Mouse (Mus musculus) embryonic facial prominence, embryonic 14.5 days (tissue): ENCODE data around the gene Ccdc6. TPM values are rescaled to one million over a fixed set of nuclear protein-coding genes. Genes with fewer than 3 reads are reported as not detected.
"Not testable (repeated sequence)": the region's sequence is repeated elsewhere in the genome, so short reads cannot be mapped to it uniquely, and the experiment has no call there.

Experiments used
- ATAC-seq: fragments of 200-750 bp; cut with Nextera tagmentation; 2 replicates; pipeline ENCODE4 v1.8.0; 2017; ENCODE audit warnings: low read depth, moderate number of reproducible peaks, moderate TSS enrichment
- DNase-seq: peaks from one replicate; pipeline ENCODE4 v3.0.0-alpha.2; 2015; ENCODE audit warnings: low spot score
- H3K27ac ChIP-seq: fragments of 300-500 bp; sonication (generic); replicated peaks from 2 replicates; pipeline ENCODE4 v1.5.1; 2014; ENCODE audit warnings: low read depth, mild to moderate bottlenecking, low read length, moderate library complexity
- H3K27me3 ChIP-seq: fragments of 300-500 bp; sonication (generic); replicated peaks from 2 replicates; pipeline ENCODE4 v1.6.1; 2014; ENCODE audit warnings: low read length; ENCODE audit not compliant: control insufficient read depth, insufficient read depth
- H3K36me3 ChIP-seq: fragments of 300-500 bp; sonication (generic); 2 replicates; pipeline ENCODE4 v1.6.1; 2014; ENCODE audit warnings: low read length, mixed read lengths; ENCODE audit not compliant: control insufficient read depth, insufficient read depth
- H3K4me1 ChIP-seq: fragments of 300-500 bp; sonication (generic); 2 replicates; pipeline ENCODE4 v1.6.1; 2014; ENCODE audit warnings: antibody characterized with exemption, low read length; ENCODE audit not compliant: control insufficient read depth, insufficient read depth
- H3K4me2 ChIP-seq: fragments of 300-500 bp; sonication (generic); 2 replicates; pipeline ENCODE4 v1.6.1; 2014; ENCODE audit warnings: low read depth, mild to moderate bottlenecking, low read length, moderate library complexity, mixed read lengths
- H3K4me3 ChIP-seq: fragments of 300-500 bp; sonication (generic); 2 replicates; pipeline ENCODE4 v1.5.1; 2014; ENCODE audit warnings: low read depth, mild to moderate bottlenecking, low read length
- H3K9ac ChIP-seq: fragments of 300-500 bp; sonication (generic); 2 replicates; pipeline ENCODE4 v1.6.1; 2014; ENCODE audit warnings: low read depth, mild to moderate bottlenecking, low read length, moderate library complexity, mixed read lengths
- H3K9me3 ChIP-seq: fragments of 300-500 bp; sonication (generic); 2 replicates; pipeline ENCODE4 v1.6.1; 2016; ENCODE audit warnings: low read length; ENCODE audit not compliant: control insufficient read depth
- WGBS: fragments of 180-500 bp; shearing (Covaris S2); extraction: QIAGEN DNeasy Blood & Tissue Kit; methylation state at CpG from one replicate; pipeline ENCODE4 v1.1.7; 2014; 5-methylcytosine and 5-hydroxymethylcytosine counted together
- polyA plus RNA-seq: library from polyadenylated mRNA; unstranded; fragments of >200 nt; fragmentation: Nextera tagmentation; extraction: Ambion mirVana; gene quantifications from 2 replicates; pipeline ENCODE4 v1.2.1, GENCODE M21; 2014

The Ccdc6 gene
- polyA plus RNA-seq, 1 experiment from 2014 or later: 19.7 TPM

DNA sequence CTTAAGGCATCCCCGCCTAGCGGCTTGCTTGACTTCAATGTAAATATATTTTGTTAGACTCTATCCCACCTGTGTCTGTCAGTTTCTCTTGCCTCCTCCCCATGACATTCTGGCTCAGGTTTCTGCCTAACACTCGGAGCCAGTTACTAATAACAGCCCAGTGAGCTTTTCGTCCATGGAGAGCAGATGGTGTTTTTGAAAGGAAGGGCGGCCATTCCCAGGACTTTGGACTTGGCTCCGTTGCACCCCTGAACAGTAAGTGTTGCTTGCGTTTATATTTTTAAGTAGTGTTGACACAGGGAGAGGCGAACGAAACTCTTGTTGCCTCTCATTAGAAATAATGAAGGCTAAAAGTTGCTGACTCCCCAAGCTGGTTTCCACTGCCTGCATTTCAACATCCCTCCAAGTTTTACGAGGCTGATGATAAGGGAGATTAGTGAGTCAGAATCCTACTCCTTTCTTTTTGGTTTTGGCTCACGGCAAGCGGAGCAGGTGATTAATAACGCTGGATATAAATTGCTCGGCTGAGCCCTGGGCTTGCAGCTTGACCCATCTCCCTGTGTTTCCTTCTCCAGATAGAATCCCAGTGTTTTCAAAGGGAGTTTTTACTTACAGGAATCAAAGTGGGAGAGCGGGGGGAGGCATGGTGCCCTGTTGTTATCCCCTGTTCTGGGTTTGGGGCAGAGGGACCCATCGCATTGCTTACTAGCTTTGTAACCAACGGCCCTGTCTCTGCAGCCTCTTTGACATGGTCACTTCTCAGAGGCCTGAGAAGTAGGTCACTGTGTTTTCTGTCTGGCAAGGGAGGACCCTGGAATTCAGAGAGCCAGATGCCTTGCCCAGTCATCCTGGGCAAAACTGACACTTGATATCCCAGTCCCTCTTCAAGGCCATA, 107.8 kb downstream of the Ccdc6 start, which contains the start of gene Mrln:
Gene Mrln, plus strand, starts transcription at position 160 of the 895 bp plus-strand sequence.
- Histone ChIP-seq H3K27ac (peak within 1 kb of the TSS; percentile 69), H3K27me3 (no peaks in the 10 kb centered on the region), H3K4me1 (no peaks in the 10 kb centered on the region; the same call in 1 of the 2 replicates), H3K4me2 (peak within 1 kb of the TSS; percentile 21; the same call in 1 of the 2 replicates), H3K36me3 (no peaks in the 10 kb centered on the region), H3K9ac (0 out of 2 replicates have a peak within 1 kb of the TSS, but pooled peaks have one; percentile 38), H3K9me3 (no peaks in the 10 kb centered on the region), H3K4me3 (peak within 1 kb of the TSS; percentile 10)
- peak; percentile 86 for DNase-seq
- peak; percentile 76 for ATAC-seq
- 33% methylated on average over 17 of the region's 17 CpGs for WGBS

DNA sequence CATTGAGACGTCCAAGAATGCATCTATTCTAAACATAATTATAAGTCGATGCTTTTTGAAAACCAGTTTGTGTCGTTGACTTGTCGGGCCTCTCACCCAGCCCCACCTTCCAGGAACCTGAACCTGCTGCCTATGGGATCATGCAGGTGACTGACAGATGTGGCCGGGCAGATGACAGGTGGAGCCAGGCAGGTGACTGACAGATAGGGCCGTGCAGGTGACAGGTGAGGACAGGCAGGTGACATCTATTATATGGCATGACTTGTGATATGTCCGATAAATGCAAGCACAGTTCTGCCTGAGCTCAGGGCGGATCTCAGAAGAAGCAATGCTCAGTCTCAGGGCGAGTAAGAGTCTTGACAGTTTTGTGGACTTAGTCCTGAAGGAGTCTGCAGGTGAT, 114.4 kb downstream of the Ccdc6 start:
- Histone ChIP-seq H3K9me3 (no peaks in the 10 kb centered on the region), H3K4me3 (no peak overlapping the region), H3K4me1 (no peaks in the 10 kb centered on the region), H3K27me3 (no peaks in the 10 kb centered on the region), H3K4me2 (no peak overlapping the region), H3K36me3 (no peaks in the 10 kb centered on the region), H3K27ac (no peak overlapping the region), H3K9ac (no peak overlapping the region)
- ATAC-seq (no peak), DNase-seq (no peak)
- WGBS: 79% methylated on average over 9 of the region's 9 CpGs

DNA sequence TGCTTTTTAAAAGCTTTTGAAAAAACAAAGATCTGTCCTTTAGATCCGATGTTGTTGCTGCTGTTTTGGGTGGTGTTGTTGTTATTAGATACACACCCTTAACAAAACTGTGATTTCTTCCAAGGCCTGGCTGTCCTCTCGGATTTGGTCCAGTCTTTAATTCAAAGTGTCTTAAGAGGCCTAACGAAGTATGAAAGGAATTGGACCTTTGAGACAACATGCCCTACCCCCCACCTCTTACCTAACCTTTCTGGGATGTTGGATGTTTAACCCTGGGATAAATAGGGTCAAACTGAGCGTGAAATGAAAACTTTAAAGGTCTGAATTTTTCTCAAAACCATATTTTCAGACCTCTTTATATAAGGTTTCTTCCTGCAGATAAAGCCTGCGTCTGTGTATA, 124.0 kb downstream of the Ccdc6 start:
- Histone ChIP-seq H3K36me3 (no peaks in the 10 kb centered on the region), H3K27ac (no peak overlapping the region), H3K27me3 (no peaks in the 10 kb centered on the region), H3K4me1 (no peaks in the 10 kb centered on the region), H3K9me3 (no peaks in the 10 kb centered on the region), H3K4me3 (no peak overlapping the region), H3K9ac (no peak overlapping the region), H3K4me2 (no peak overlapping the region)
- DNase-seq (no peak), ATAC-seq (no peak)
- 63% methylated on average over 5 of the region's 5 CpGs for WGBS

DNA sequence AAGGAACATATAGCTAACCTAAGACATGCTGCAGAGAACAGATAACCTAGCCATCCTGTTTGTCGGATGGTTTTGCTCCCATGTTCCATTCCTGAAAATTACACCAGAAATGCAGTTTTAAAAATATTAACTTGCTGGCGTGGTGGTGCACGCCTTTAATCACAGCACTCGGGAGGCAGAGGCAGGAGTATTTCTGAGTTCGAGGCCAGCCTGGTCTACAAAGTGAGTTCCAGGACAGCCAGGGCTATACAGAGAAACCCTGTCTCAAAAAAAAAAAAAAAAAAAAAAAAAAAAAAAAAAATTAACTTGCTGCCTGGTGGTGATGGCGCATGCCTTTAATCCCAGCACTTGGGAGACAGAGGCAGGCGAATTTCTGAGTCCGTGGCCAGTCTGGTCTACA, 125.3 kb downstream of the Ccdc6 start:
- not testable (repeated sequence) for H3K27ac ChIP-seq, H3K4me3 ChIP-seq, H3K9me3 ChIP-seq, H3K4me2 ChIP-seq, DNase-seq, ATAC-seq, H3K27me3 ChIP-seq, H3K4me1 ChIP-seq, H3K36me3 ChIP-seq, H3K9ac ChIP-seq
- 93% methylated on average over 8 of the region's 8 CpGs for WGBS

DNA sequence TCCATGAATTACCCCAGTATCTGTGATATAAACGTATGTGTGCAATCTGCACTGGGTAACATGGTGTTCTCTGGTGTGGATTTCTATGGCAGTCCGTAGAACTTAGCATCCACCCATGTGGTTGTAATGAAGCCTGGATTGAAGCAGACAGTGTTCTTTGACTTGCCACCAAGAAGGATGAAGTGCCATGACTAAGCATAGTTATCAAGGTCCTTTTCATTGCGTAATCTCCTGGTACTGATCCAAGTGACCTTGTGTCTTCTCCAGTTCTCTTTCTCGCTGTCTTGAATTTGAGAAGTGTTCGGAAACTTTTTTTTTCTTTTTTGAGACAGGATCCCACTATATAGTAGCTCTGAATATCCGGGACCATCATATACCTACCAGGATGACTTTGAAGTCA, 127.7 kb downstream of the Ccdc6 start:
- Histone ChIP-seq H3K4me1 (no peaks in the 10 kb centered on the region), H3K4me2 (no peak overlapping the region), H3K27ac (no peak overlapping the region), H3K27me3 (no peaks in the 10 kb centered on the region), H3K36me3 (no peaks in the 10 kb centered on the region), H3K9me3 (no peaks in the 10 kb centered on the region), H3K4me3 (no peak overlapping the region), H3K9ac (no peak overlapping the region)
- DNase-seq: no peak
- ATAC-seq: no peak
- WGBS: 88% methylated on average over 6 of the region's 6 CpGs

DNA sequence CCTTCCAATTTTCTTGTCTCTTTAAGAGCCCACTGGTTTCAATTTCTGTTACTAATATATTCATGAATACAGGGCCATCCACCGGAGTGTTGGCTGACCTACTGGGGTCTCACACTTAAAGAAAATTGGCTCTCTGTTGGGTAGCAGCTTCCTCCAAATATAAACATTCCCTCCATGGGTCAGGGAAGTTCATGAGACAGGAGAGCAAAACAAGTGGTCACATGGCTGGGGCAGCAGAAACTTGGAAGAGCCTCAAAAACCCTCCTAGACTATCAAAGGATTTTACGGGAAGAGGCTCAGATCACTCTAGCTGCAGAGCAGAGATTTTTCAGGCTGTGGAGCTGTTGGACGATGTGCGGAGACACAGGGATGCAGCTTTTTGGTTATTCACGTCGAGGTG, 128.8 kb downstream of the Ccdc6 start:
- no peaks in the 10 kb centered on the region for H3K9me3 ChIP-seq
- no peak overlapping the region for H3K9ac ChIP-seq
- no peaks in the 10 kb centered on the region for H3K36me3 ChIP-seq
- H3K4me3 ChIP-seq: no peak overlapping the region
- H3K27me3 ChIP-seq: no peaks in the 10 kb centered on the region
- H3K4me1 ChIP-seq: no peaks in the 10 kb centered on the region
- DNase-seq (peak; percentile 53), ATAC-seq (no peak)
- H3K27ac ChIP-seq: no peak overlapping the region
- WGBS: 69% methylated on average over 6 of the region's 6 CpGs
- H3K4me2 ChIP-seq: no peak overlapping the region

DNA sequence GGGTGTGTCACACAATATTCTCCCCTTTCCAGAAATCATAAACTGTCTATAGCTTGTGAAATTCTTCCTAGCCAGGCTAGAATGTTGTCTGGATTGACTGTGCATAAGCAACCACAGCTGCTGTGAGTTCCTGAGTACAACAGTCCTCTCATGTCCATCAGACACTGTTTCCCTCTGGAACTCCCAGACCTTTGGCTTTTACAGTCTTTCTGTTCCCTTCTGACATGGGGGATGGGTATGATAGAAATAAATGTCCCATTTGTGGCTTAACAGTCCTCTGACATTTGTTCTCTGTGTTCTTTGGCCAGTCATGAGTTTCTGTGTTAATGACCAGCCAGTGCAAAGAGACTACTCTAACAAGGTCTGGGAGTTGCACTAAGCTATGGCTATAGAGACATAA, 129.7 kb downstream of the Ccdc6 start:
- Histone ChIP-seq H3K9me3 (no peaks in the 10 kb centered on the region), H3K36me3 (no peaks in the 10 kb centered on the region), H3K27me3 (no peaks in the 10 kb centered on the region), H3K27ac (no peak overlapping the region), H3K4me2 (no peak overlapping the region), H3K9ac (no peak overlapping the region), H3K4me1 (no peaks in the 10 kb centered on the region), H3K4me3 (no peak overlapping the region)
- DNase-seq (no peak), ATAC-seq (no peak)

DNA sequence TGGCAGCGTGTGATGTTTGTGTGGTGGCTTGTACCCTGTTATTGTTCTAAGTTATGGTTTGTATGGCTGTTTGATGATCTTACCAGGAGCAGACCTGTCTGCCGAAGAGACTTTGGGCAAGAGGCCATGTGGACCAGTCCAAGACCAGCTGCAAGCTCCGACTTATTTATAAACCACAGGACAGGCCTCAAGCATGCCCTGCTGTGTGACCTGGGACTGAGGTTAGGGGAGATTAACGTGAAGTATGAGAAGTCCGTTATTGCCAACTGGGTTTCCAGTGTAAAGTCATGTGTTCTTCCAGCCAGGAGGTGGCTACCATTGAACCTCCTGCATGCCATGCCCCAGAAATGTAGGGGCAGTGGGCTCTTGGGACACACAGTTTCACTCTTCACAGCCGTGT, 133.4 kb downstream of the Ccdc6 start:
- Histone ChIP-seq H3K36me3 (no peaks in the 10 kb centered on the region), H3K9me3 (no peaks in the 10 kb centered on the region), H3K27me3 (no peaks in the 10 kb centered on the region), H3K27ac (no peak overlapping the region), H3K4me2 (no peak overlapping the region), H3K4me1 (no peaks in the 10 kb centered on the region), H3K4me3 (no peak overlapping the region), H3K9ac (no peak overlapping the region)
- no peak for DNase-seq
- WGBS: 82% methylated on average over 6 of the region's 6 CpGs
- no peak for ATAC-seq

DNA sequence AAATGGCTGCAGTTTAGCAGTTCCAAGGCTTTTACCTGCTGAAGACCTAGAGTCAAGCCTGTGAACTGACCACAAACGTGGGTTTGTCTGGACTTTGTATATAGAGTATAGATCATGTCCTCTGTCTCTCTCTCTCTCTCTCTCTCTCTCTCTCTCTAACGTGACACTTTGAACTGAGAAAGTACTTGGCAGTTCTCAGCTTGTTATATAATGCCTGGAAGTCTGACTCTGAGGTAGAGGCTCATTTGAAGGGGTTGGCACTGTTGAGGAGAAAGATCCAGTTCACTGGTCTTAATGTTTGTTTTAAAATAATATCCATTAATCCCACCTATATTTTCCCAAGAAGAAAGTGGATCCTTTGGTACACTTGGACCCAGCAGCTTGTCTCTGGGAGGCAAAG, 141.0 kb downstream of the Ccdc6 start:
- Histone ChIP-seq H3K4me1 (no peaks in the 10 kb centered on the region), H3K4me2 (no peak overlapping the region), H3K27me3 (0 out of 2 replicates have a peak, but pooled peaks cover 4% of the 10 kb centered on the region), H3K36me3 (no peaks in the 10 kb centered on the region), H3K9me3 (no peaks in the 10 kb centered on the region), H3K27ac (no peak overlapping the region), H3K9ac (no peak overlapping the region), H3K4me3 (no peak overlapping the region)
- DNase-seq (no peak), ATAC-seq (no peak)
- WGBS: 52% methylated on average over 2 of the region's 2 CpGs
